Mouse (Mus musculus) ES-Bruce4 (cell line): Measurements from ENCODE around the gene Phf11b. TPM values are rescaled to one million over a fixed set of nuclear protein-coding genes. Genes with fewer than 3 reads are reported as not detected.

Source experiments
- polyA plus RNA-seq: library from polyadenylated mRNA; stranded (reverse); fragments of >200 nt; gene quantifications from 2 replicates; pipeline ENCODE4 v1.2.4, GENCODE M21; 2011; ENCODE audit warnings: low read depth; ENCODE audit not compliant: missing spikeins, insufficient read depth, insufficient read length

Phf11b gene
- polyA plus RNA-seq, 1 experiment, result 0.52 TPM

Other genes with a start within 250 kb of the Phf11b start
- not detected in 2 replicates for gene 1700129C05Rik, start 198.5 kb downstream of the Phf11b start, polyA plus RNA-seq
- gene Gm5142, start 162.6 kb downstream of the Phf11b start, polyA plus RNA-seq, result not detected in 2 replicates
- 53.9 and 58.6 TPM in 2 replicates for gene Rcbtb1, start 140.1 kb downstream of the Phf11b start, polyA plus RNA-seq
- not detected in 2 replicates for gene Gm6904, start 81.1 kb downstream of the Phf11b start, polyA plus RNA-seq
- gene Phf11a, start 43.8 kb downstream of the Phf11b start, polyA plus RNA-seq, result not detected in 2 replicates
- 22.6 and 23.4 TPM in 2 replicates for gene Phf11d, start 24.1 kb upstream of the Phf11b start, polyA plus RNA-seq
- 1.0 and 1.1 TPM in 2 replicates for gene Phf11c, start 54.0 kb upstream of the Phf11b start, polyA plus RNA-seq
- gene Setdb2, start 99.5 kb upstream of the Phf11b start, polyA plus RNA-seq, result 11.9 and 12.1 TPM in 2 replicates
- gene Cab39l, start 99.6 kb upstream of the Phf11b start, polyA plus RNA-seq, result 30.9 and 36.6 TPM in 2 replicates